Mouse (Mus musculus) macrophage (primary cell): ENCODE measurements around the gene Plpp1. TPM values are rescaled to one million over a fixed set of nuclear protein-coding genes. Genes with fewer than 3 reads are reported as not detected.

Experiments
- H3K27ac ChIP-seq: fragments of 350-480 bp; formaldehyde crosslinking; 2 replicates; pipeline ENCODE4 v1.9.0; 2021
- H3K36me3 ChIP-seq: fragments of 350-480 bp; formaldehyde crosslinking; 2 replicates; pipeline ENCODE4 v1.9.0; 2021; ENCODE audit errors: inconsistent target
- H3K4me3 ChIP-seq: fragments of 350-480 bp; formaldehyde crosslinking; 2 replicates; pipeline ENCODE4 v1.9.0; 2021; ENCODE audit errors: inconsistent target
- H3K79me2 ChIP-seq: fragments of 350-480 bp; formaldehyde crosslinking; 2 replicates; pipeline ENCODE4 v1.9.0; 2021; ENCODE audit errors: inconsistent target
- WGBS: methylation state at CpG from one replicate; pipeline ENCODE4 v1.1.7; 2026; ENCODE audit warnings: inconsistent platforms; ENCODE audit not compliant: missing documents; 5-methylcytosine and 5-hydroxymethylcytosine counted together
- polyA plus RNA-seq: library from polyadenylated mRNA; stranded (reverse); fragments of 250-400 nt; gene quantifications from 3 replicates; pipeline ENCODE4 v1.2.4, GENCODE M21; 2018; ENCODE audit warnings: inconsistent platforms

Gene Plpp1
- polyA plus RNA-seq, 1 experiment from 2014 or later, result 0.46 TPM

GRCm38 (mm10) chr13:112818125-112818524 lies 17.5 kb downstream of the Plpp1 start:
- Histone ChIP-seq H3K27ac (no peak overlapping the region), H3K36me3 (no peaks in the 10 kb centered on the region), H3K4me3 (no peak overlapping the region), H3K79me2 (no peaks in the 10 kb centered on the region)
- WGBS, result 86% methylated on average over 3 of the region's 3 CpGs

GRCm38 (mm10) chr13:112822413-112822812 lies 21.8 kb downstream of the Plpp1 start:
- H3K79me2 ChIP-seq, result no peaks in the 10 kb centered on the region
- H3K4me3 ChIP-seq, result no peak overlapping the region
- WGBS, result 96% methylated on average over 3 of the region's 3 CpGs
- no peak overlapping the region for H3K27ac ChIP-seq
- no peaks in the 10 kb centered on the region for H3K36me3 ChIP-seq

- Histone ChIP-seq H3K36me3 (no peaks in the 10 kb centered on the region), H3K79me2 (no peaks in the 10 kb centered on the region), H3K4me3 (no peak overlapping the region), H3K27ac (no peak overlapping the region)
- 93% methylated on average over 6 of the region's 6 CpGs for WGBS
Measured at GRCm38 (mm10) chr13:112823236-112823910, 22.8 kb downstream of the Plpp1 start.

GRCm38 (mm10) chr13:112823911-112824648 lies 23.5 kb downstream of the Plpp1 start:
- no peaks in the 10 kb centered on the region for H3K79me2 ChIP-seq
- H3K27ac ChIP-seq, result no peak overlapping the region
- H3K4me3 ChIP-seq, result no peak overlapping the region
- WGBS, result 60% methylated on average over 2 of the region's 8 CpGs
- no peaks in the 10 kb centered on the region for H3K36me3 ChIP-seq

- Histone ChIP-seq H3K36me3 (no peaks in the 10 kb centered on the region), H3K27ac (no peak overlapping the region), H3K79me2 (no peaks in the 10 kb centered on the region), H3K4me3 (no peak overlapping the region)
- WGBS, result 87% methylated on average over 6 of the region's 6 CpGs
Measured at GRCm38 (mm10) chr13:112825479-112825878, 24.9 kb downstream of the Plpp1 start.

- 100% methylated on average over 2 of the region's 2 CpGs for WGBS
- Histone ChIP-seq H3K4me3 (no peak overlapping the region), H3K79me2 (no peaks in the 10 kb centered on the region), H3K27ac (no peak overlapping the region), H3K36me3 (no peaks in the 10 kb centered on the region)
Measured at GRCm38 (mm10) chr13:112829619-112830018, 29.0 kb downstream of the Plpp1 start.

- H3K27ac ChIP-seq, result no peak overlapping the region
- WGBS, result 72% methylated on average over 2 of the region's 2 CpGs
- no peaks in the 10 kb centered on the region for H3K36me3 ChIP-seq
- H3K79me2 ChIP-seq, result no peaks in the 10 kb centered on the region
- H3K4me3 ChIP-seq, result no peak overlapping the region
Measured at GRCm38 (mm10) chr13:112832589-112832988, 32.0 kb downstream of the Plpp1 start.

GRCm38 (mm10) chr13:112833253-112833894 lies 32.8 kb downstream of the Plpp1 start:
- Histone ChIP-seq H3K4me3 (no peak overlapping the region), H3K27ac (no peak overlapping the region), H3K36me3 (no peaks in the 10 kb centered on the region), H3K79me2 (no peaks in the 10 kb centered on the region)
- 90% methylated on average over 20 of the region's 20 CpGs for WGBS

- no peaks in the 10 kb centered on the region for H3K79me2 ChIP-seq
- no peak overlapping the region for H3K27ac ChIP-seq
- H3K4me3 ChIP-seq, result no peak overlapping the region
- 83% methylated on average over 3 of the region's 3 CpGs for WGBS
- no peaks in the 10 kb centered on the region for H3K36me3 ChIP-seq
Measured at GRCm38 (mm10) chr13:112833895-112834263, 33.3 kb downstream of the Plpp1 start.

GRCm38 (mm10) chr13:112835113-112835512 lies 34.5 kb downstream of the Plpp1 start:
- H3K36me3 ChIP-seq, result no peaks in the 10 kb centered on the region
- H3K27ac ChIP-seq, result no peak overlapping the region
- WGBS, result 91% methylated on average over 11 of the region's 12 CpGs
- H3K79me2 ChIP-seq, result no peaks in the 10 kb centered on the region
- H3K4me3 ChIP-seq, result no peak overlapping the region

- 100% methylated on average over 2 of the region's 2 CpGs for WGBS
- Histone ChIP-seq H3K79me2 (no peaks in the 10 kb centered on the region), H3K36me3 (no peaks in the 10 kb centered on the region), H3K4me3 (no peak overlapping the region), H3K27ac (no peak overlapping the region)
Measured at GRCm38 (mm10) chr13:112836951-112837350, 36.4 kb downstream of the Plpp1 start.

- no peaks in the 10 kb centered on the region for H3K79me2 ChIP-seq
- no peak overlapping the region for H3K4me3 ChIP-seq
- no peak overlapping the region for H3K27ac ChIP-seq
- 79% methylated on average over 9 of the region's 9 CpGs for WGBS
- H3K36me3 ChIP-seq, result no peaks in the 10 kb centered on the region
Measured at GRCm38 (mm10) chr13:112837621-112838155, 37.1 kb downstream of the Plpp1 start.

GRCm38 (mm10) chr13:112838562-112839232 lies 38.1 kb downstream of the Plpp1 start:
- no peak overlapping the region for H3K4me3 ChIP-seq
- H3K36me3 ChIP-seq, result no peaks in the 10 kb centered on the region
- WGBS, result 94% methylated on average over 4 of the region's 6 CpGs
- no peak overlapping the region for H3K27ac ChIP-seq
- no peaks in the 10 kb centered on the region for H3K79me2 ChIP-seq

- H3K4me3 ChIP-seq, result no peak overlapping the region
- 93% methylated on average over 16 of the region's 16 CpGs for WGBS
- H3K36me3 ChIP-seq, result no peaks in the 10 kb centered on the region
- no peak overlapping the region for H3K27ac ChIP-seq
- H3K79me2 ChIP-seq, result no peaks in the 10 kb centered on the region
Measured at GRCm38 (mm10) chr13:112840241-112841087, 39.9 kb downstream of the Plpp1 start.
